Mouse (Mus musculus) left cerebral cortex, postnatal 4 days (tissue): Measurements from ENCODE around the gene Klf2. TPM values are rescaled to one million over a fixed set of nuclear protein-coding genes. Genes with fewer than 3 reads are reported as not detected.
A peak's percentile ranks its signal among the peaks of the same experiment; 100 is the strongest.

Experiments used
- DNase-seq: peaks from one replicate; pipeline ENCODE4 v3.0.0-alpha.2; 2022
- intact Hi-C: fragments of 180-260 bp; cut with DNase I; formaldehyde crosslinking; loops from one replicate; pipeline ENCODE4 v1.15.1; 2025
- total RNA-seq, 2 experiments: library from RNA; stranded (reverse); gene quantifications; 2 replicates each; pipeline ENCODE4 v1.2.3; 2021

Klf2 gene
- total RNA-seq, result 10 to 100 TPM; 13.1 to 15.1 TPM

GRCm38 (mm10) chr8:72318801-72319322 lies at the start of gene Klf2:
TSS of gene Klf2 (plus strand) at chr8:72319033.
- intact Hi-C loops, result no loop called here
- DNase-seq, result peak; percentile 81

DNA sequence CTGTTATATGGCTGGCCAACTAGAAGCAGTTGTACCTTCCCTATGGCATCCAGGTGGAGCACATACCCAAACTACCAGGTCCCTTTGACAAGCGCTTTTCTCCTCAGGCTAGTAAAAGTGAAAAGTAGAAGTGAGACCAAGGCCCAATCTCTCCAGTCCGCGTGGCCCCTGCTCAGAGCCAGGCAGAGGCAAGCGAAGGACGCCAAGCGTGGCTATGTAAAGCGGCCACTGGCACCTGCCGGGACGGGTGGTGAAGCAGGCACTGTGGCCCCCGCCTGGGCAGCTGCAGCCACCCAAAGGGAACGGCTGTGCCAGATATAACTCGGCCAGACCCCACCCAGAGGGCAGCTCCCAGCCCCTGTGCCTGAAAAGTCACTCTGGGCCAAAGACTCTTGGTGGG lies 48.2 kb upstream of the Klf2 start:
- DNase-seq, result no peak
- intact Hi-C loops, result no loop called here

DNA sequence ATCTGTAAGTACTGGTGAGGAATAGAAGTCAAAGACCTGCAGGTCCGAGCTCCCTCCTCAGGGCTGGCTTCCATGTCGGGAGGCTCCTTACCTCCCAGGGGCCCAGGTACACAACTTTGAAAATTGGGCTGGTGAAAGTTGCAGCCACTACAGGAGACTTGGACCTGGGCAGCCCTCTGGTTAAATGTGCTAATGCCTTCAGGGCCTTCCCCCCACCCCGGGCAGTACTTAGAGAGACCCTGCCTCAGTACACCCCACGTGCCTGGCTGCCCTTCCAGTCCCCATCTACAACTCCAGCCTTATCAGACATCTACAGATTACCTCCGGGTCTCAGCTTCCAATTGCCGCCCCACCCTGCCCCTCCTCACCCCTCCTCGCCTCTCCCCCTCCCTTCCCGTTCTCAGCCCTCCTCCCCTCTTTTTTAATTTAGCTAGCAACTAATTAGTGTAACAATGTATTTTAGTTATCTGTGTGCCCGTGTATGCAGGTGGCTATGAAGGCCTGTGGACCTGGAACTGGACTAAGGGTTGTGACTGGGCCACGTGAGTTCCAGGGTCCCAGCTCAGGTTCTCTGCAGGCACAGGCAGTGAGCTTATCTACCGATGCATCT lies 47.7 kb upstream of the Klf2 start:
- DNase-seq, result no peak
- intact Hi-C loops, result no loop called here

DNA sequence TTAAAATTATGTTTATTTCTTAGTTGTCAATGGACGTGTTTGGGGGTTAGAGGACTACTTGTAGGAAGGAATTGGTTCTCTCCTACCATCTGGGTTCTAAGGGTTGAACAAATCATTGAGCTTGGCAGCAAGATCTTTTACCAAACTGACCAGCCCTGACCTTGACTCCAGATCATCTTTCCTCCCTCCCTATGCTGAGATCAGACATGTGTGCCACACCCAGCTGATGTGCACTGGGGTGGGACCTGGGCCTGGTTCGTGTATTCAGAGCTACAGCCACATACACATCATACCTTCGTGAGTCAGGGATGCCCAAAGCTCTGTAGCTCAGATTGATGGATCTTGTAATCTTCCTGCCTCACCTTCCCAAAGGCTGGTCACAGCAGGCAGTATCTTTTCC lies 47.1 kb upstream of the Klf2 start:
- intact Hi-C loops, result no loop called here
- DNase-seq, result no peak

DNA sequence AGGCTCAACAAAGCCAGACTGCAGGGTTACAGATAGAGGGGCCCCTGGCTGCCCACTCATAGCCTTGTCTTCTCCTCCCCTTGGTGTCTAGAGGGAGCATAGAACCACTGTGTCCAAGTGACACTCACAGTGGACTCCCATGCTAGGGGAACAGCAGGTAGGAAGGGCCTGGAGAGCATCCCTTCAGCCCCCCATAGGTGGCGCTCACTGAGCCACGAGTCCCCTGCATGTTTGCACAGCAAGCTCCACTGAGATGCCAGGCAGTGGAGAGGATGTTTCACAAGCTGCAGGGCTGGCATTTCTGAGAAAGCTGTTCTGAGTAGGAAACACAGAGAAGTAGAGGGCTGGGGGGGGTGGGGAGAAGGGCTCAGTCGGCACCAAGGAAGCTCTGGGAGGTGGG lies 46.5 kb upstream of the Klf2 start:
- intact Hi-C loops, result no loop called here
- DNase-seq, result peak; percentile 57

GRCm38 (mm10) chr8:72273111-72273770 lies 45.6 kb upstream of the Klf2 start:
- intact Hi-C loops, result no loop called here
- DNase-seq, result no peak

GRCm38 (mm10) chr8:72273807-72274206 lies 45.0 kb upstream of the Klf2 start:
- intact Hi-C loops, result no loop called here
- DNase-seq, result no peak

- DNase-seq, result no peak
- intact Hi-C loops, result no loop called here
These were observed 41.6 kb upstream of the Klf2 start for GRCm38 (mm10) chr8:72277244-72277643.

DNA sequence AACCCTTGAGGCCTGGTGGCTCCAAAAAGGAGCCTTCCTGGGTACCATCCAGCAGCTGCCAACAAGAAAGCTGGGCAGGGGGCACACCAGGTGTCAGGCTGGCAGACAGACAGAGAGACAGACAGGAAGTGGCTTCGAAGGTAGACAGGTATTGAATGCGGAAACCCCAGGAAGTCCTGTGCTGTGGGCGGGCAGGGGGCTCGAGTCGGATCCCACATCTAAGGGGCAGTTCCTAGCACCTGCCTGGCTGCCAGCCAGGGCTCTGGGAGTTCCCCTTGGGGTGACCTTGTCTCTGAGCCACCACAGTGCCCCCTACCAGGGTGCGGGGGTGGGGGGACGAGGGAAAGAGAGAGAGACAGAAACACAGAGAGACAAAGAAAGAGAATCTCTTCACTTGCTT lies 39.7 kb upstream of the Klf2 start:
- DNase-seq, result no peak
- intact Hi-C loops, result no loop called here

- intact Hi-C loops, result no loop called here
- peak; percentile 62 for DNase-seq
These were observed 37.2 kb upstream of the Klf2 start for GRCm38 (mm10) chr8:72281634-72282033.

- no peak for DNase-seq
- intact Hi-C loops, result no loop called here
These were observed 33.5 kb upstream of the Klf2 start for GRCm38 (mm10) chr8:72285285-72285684.

- intact Hi-C loops, result no loop called here
- DNase-seq, result no peak
These were observed 29.8 kb upstream of the Klf2 start for GRCm38 (mm10) chr8:72289051-72289450.

- intact Hi-C loops, result no loop called here
- DNase-seq, result no peak
These were observed 27.7 kb upstream of the Klf2 start for GRCm38 (mm10) chr8:72291104-72291503.

DNA sequence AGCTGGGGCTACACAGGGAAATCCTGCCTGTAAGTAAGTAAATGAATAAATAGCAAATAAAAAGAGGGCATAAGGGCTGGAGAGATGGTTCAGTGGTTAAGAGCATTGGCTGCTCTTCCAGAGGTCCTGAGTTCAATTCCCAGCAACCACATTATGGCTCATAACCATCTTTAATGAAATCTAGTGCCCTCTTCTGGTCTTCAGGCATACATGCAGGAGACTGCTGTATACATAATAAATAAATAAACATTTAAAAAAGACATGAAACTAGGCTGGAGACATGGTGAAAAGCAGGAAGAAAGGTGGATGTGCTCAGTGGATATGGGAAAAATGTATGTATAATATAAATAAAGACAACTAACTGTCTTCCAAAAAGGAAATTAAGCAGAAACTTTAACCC lies 25.5 kb upstream of the Klf2 start:
- intact Hi-C loops, result no loop called here
- DNase-seq, result no peak

- no peak for DNase-seq
- intact Hi-C loops, result no loop called here
These were observed 23.7 kb upstream of the Klf2 start for GRCm38 (mm10) chr8:72295125-72295524.

DNA sequence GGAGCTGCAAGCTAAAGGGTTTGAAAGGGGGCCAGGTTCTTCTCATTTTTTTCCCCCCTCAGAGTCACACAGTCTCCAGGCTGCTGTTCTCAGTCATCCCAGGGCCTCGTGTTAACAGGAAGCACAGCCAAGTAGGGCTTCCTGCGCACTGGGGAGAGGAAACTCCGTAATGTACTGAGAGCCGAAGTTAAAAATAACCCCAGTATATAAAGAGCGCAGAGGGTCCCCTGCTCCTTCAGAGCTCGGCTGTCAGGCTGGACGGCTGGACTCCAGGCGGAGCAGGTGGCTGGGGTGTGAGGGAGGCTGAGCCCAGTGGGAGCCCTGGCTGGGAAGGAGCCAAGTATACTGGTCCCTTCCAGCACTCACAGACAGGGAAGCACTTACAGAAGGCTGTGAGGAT lies 23.2 kb upstream of the Klf2 start:
- DNase-seq, result peak; percentile 93
- intact Hi-C loops, result no loop called here

DNA sequence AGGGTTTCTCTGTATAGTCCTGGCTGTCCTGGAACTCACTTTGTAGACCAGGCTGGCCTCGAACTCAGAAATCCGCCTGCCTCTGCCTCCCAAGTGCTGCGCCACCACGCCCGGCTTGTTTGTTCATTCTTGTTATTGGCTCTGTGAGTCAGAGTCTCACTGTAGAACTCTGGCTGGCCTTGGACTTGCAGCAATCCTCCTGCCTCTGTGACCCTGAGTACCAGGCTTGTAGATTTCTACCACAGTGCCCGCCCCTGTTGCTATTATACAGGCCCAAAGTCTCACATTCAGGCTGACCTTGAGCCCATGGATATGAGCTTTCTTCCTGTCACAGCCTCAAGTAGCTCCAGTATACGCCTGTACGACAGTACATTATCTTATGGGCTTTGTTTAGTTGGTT lies 22.3 kb upstream of the Klf2 start:
- intact Hi-C loops, result no loop called here
- DNase-seq, result no peak

- DNase-seq, result no peak
- intact Hi-C loops, result no loop called here
These were observed 19.9 kb upstream of the Klf2 start for GRCm38 (mm10) chr8:72298928-72299327.

GRCm38 (mm10) chr8:72300654-72301400 lies 18.0 kb upstream of the Klf2 start:
- intact Hi-C loops, result no loop called here
- no peak for DNase-seq

GRCm38 (mm10) chr8:72301497-72301896 lies 17.3 kb upstream of the Klf2 start:
- intact Hi-C loops, result no loop called here
- no peak for DNase-seq

DNA sequence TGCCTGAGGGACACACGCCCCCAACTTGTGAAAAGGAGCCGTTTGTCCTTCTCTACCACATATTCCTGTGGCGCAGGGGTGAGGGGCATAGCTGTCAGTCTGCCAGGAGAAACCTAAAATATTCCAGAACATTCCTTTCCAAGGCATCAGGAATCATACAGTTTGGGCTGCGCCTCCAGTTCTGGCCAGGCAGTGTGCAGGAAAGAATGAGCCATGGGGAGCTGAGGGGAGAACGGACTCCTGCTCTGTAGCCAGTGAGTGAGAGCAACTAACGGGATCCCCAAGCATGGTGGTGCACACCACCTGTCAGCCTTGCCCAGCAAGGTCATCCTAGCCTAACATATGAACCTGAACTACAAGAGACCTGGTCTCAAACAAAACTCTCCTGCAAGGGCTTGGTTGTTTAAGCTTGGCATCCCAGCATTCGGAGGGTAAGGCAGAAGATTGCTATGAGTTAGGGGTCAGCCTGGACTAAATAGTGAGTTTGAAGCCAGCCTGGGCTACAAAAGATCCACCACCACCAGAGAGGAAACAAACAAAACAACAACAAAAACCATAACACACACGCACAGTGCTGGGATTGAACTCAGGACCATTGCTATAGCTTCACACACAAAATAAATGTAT lies 15.7 kb upstream of the Klf2 start:
- intact Hi-C loops, result no loop called here
- no peak for DNase-seq
